Mouse (Mus musculus): ENCODE results near the gene Lcn12.

The Lcn12 gene

GRCm38 (mm10) chr2:25460135-25460534, 33.6 kb downstream of the Lcn12 start:
- DNase-seq (ENCODE audit: low spot score in 2 of 2) = no peak

GRCm38 (mm10) chr2:25458911-25459310, 34.8 kb downstream of the Lcn12 start:
- DNase-seq (ENCODE audit: low spot score in 2 of 2) = peak; percentile 67 to 80

GRCm38 (mm10) chr2:25457022-25457896, 36.5 kb downstream of the Lcn12 start:
- DNase-seq (ENCODE audit: low spot score in 2 of 2) = no peak

- no peak for DNase-seq (ENCODE audit: low spot score in 2 of 2)
Observed at GRCm38 (mm10) chr2:25456205-25456953, 37.3 kb downstream of the Lcn12 start, which contains the start of gene Clic3. Gene Clic3 (plus strand): TSS chr2:25456838.

GRCm38 (mm10) chr2:25452951-25453350, 40.8 kb downstream of the Lcn12 start:
- DNase-seq (ENCODE audit: low spot score in 2 of 2) = no peak

- no peak for DNase-seq (ENCODE audit: low spot score in 2 of 2)
Observed at GRCm38 (mm10) chr2:25450853-25451647, 42.7 kb downstream of the Lcn12 start.

- no peak for DNase-seq (ENCODE audit: low spot score in 2 of 2)
Observed at GRCm38 (mm10) chr2:25442682-25443081, 51.0 kb downstream of the Lcn12 start.

- no peak for DNase-seq (ENCODE audit: low spot score in 2 of 2)
Observed at GRCm38 (mm10) chr2:25441067-25441466, 52.6 kb downstream of the Lcn12 start.
